Mouse (Mus musculus) thymus, postnatal 4 days (tissue): ENCODE measurements around the gene Kmt2c.
"Not testable (repeated sequence)": the region's sequence is repeated elsewhere in the genome, so short reads cannot be mapped to it uniquely, and the experiment has no call there.

Experiments
- DNase-seq: peaks from one replicate; pipeline ENCODE4 v3.0.0; 2021

The Kmt2c gene

DNA sequence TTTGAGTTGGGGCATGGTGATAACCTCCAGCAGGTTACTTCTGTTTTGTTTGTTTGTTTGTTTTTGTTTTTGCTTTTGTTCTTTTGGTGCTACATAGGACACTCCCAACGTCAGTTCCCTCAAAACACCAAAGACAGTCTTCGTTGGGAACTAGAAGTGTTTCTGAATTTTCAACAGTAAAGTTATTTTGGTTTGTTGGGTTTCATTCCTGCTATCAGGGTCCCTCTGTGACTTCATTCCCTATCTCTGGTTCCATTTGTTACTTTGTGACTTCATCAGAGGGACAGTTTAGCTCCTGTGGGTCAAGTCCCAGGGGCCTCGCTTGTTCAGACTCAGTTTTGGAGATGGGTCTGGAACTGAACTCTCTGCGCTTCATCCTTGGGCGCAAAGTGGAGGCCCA is 17.2 kb upstream of the Kmt2c start, which contains the start of gene Cct8l1:
Gene Cct8l1 (plus strand): TSS at position 301 of the 400 bp plus-strand sequence.
- DNase-seq = no peak

DNA sequence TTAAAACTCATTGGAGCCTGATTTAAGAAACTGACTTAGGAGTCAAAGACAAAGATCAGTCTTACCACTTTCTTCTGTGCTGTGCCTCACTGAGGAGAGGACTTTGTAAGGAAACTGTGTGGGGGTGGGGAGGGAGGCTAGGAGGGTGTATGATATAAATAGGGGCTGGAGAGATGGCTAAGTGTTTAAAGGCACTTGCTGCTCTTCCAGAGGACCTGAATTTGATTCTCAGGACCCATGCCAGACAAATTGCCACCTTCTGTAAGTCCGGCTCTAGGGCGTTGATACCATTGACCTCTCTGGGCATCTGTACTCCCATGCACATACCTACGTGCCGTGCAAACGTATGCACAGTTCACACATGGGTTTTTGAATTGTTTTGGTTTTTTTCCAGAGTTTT is 7.5 kb upstream of the Kmt2c start:
- DNase-seq = no peak

DNA sequence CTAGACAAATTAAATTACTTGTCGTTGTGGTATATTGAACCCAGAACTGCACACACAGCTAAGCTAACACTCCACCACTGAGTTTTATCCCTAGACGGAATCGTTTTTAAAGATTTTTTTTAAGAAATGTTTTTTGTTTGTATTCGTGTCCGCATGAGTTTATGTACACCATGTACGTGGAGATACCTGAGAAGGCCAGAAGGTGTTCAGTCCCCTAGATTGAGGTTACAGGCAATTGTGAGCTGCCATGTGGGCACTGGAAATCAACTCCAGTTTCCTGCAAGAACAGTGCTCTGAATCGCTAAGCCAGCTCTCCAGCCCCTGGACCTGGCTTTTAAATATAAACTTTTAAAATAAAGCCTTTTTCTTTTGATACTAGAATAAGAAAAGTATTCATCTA is 2.1 kb upstream of the Kmt2c start:
- DNase-seq = no peak

DNA sequence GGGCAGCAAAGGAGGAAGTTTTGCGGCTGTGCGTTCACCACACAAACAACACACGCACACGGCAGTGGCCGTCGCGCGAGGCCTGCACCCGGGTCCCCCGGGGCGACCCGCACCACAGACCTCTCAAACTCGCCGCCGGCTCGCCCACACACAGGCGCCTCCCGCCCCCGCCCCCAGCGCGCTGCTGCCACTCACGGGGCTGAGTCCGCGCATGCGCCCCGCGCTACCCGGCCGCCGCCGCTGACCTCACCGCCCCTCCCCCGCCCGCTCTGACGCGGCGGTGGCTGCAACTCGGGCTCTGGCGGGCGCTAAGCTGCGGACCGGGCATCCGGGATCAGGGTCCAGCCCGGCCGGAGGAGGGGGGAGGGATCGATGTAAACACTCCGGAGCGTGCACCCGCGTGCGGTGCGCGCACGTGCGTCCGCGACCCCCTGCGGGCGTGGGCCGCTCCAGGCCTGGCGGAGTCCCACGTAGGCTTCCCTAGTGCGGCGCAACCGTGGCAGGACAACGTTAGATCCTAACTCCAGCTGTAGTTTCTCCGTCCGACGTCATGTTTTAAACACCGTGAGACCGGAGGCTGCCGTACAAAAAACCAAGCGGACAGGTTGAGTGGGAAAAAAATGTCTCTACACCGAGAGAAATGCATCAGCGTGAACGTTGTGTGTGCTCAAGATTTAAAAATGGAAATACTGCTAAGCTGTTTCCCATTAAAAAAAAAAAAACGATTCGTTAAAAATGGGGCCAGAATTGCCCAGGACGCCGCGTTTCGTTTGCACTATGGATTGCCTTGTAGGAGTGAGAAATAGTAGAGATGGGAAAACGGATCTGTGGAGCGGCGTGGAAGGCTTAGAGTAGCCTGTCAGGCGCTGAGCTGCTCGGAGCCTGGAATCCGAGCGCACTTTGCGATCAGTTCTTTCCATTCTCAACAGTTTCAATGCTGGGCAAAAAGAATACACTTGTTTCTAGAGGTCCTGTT is 1.1 kb upstream of the Kmt2c start:
- peak; percentile 97 for DNase-seq

DNA sequence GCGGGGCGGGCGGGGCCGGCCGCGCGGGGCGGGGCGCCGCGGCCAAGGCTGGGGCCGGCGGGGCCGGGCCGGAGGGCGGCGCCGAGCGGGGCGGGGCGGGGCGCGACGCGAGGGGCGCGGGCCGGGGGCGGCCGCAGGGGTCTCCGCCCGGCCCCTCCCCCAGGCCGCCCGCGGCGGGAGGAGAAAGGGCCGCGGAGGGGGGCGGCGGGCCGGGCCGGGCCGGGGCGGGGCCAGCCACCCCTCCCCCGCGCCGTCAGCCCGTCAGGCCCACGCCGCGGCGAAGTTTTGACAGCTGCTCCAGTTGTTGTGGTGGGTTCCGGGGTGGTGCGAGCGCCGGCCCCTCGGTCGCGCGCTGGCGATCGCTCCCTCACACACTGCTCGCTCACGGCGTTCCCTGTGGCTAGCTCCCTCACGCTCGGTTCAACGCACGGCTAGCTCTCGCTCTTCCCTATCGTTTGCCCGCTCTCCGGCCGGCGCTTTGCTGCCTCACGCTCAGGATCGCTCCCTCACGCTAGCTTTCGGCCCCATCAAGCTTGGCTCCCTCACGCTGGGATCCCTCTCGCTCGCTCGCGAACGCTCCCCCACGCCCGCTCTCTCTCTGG is 339 bp upstream of the Kmt2c start:
- DNase-seq = peak; percentile 85

DNA sequence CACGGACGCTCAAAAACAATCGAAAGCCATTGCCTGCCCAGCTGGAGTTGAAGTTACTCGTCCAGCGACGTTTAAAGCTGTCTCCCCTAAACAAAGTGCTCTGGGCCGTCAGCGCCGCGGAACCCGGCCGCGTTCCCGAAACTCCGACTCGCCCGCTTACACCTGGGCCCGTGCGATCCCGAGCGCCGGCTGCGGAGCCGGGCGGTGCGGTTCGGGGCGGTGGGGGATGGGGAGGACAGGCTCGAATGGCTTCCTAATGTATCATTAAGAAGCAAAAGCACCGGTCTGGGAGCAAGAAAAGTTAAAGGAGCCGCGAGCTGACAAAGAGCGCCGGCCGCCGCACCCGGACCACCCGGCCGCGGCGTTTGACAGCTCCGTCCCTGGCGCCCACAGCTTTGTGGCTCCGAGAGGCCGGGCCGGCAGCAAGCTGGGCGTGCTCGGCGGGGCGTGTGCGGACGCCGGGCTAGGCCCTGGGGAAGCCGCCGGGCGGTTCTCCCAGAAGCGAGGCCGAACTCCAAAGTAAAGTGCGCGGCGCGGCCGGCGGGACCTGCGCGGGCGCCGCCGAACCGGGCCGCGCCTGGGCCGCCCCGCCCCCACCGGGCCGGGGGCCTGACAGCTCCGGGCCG is 750 bp downstream of the Kmt2c start:
- DNase-seq = peak; percentile 70

DNA sequence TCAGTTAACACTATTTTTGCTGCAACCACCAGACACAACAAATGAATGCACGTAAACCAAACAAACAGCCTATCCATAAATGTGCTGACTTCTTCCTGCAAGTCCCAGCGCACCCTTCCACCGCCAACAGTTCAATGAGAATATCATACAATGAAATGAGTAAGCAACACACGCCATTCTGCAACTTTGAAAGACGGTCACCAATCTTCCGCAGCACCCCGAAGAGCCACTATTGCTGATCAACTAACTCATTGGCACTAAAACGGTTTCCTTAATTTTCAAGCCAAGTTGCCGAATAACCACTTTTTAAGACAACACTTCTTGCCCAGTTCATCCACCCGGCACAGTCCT is 1.2 kb downstream of the Kmt2c start:
- DNase-seq = peak; percentile 42

DNA sequence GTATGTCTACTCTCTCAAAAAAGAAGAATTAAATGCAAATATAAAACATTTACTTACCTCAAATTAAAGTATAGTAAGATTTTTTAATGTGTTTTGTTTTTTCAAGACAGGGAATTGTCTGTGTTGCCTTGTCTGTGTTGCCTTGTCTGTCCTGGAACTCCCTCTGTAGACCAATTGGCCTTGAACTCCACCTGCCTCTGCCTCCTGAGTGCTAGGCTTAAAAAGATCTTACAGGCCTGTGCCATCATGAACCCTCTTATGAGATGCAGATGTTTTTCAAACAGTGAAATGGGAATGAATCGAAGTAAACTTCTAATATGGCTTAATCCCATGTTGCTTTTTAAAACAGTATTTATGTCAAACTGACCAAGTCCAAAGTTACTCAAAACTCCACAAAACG is 1.9 kb downstream of the Kmt2c start:
- DNase-seq = no peak

DNA sequence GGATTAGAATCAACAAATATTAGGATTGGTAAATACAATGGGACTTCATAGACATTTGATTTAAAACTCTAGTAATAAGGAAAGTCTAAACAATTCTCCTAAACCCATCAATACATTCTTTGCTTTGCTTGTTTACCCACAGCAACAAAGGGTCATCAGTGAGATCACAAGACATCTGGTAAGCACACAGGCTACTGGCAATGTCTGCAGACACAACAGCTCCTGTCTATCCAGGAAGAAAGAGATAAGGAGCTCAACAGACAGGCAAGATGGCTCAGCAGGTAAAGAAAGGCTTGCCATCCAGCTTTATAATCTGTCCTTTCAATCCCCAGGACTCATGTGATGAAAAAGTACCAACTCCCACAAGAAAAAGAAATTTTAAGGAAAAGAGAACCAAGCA is 19.7 kb downstream of the Kmt2c start:
- DNase-seq = no peak

DNA sequence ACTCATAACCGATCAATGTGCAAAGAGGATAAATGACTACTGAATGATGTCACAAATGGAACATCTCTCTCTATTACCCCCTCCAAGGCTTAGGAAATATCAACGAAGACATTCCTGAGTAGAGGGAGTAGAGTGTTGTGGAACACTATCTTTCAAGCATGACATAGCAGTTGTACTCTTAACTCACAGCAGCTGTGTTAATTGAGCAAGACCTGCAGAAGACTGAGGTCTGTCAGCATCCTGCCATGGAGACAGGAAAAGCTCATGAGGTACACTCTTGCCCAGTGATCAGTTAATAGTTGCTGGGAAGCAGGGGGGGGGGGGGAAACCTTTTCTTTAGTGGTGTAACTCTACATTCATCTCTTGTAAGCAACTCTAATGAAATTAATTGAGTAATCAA is 22.8 kb downstream of the Kmt2c start:
- no peak for DNase-seq

DNA sequence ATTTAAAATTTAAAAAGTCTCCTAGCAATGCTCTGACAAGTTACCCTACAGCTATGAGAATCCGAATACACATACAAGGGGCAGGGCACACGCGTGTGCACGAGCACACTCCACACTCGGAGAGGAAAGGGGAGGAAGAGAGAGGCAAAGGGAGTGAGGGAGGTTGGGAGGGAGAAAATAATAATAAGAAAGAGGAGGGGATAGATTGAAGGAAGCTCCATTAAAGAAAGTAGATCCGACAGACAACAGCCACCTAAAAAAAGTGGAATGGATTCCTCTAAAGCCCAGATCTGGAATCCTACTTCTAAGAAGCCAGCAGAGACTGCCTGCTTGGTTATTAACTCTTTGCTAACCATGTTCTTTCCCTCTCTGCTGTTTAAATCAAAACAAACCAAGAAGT is 26.5 kb downstream of the Kmt2c start:
- DNase-seq = no peak

DNA sequence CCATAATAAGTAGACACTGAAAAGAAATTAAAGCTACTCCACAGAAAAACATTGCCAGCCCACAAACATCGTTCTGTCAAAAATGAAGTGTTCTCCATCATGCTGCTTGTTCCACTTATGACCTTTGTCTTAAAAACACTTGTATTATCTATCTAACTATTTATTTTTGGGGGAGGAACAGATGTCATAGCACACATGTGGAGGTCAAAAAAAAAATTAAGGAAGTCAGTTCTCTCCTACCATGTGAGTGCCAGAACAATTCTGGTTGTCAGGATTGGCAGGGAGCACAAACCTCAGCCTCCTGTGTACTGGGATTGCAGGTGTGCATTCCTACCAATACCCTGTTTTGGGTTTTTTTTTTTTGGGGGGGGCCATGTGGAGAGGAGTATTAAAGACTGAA is 36.6 kb downstream of the Kmt2c start:
- no peak for DNase-seq

DNA sequence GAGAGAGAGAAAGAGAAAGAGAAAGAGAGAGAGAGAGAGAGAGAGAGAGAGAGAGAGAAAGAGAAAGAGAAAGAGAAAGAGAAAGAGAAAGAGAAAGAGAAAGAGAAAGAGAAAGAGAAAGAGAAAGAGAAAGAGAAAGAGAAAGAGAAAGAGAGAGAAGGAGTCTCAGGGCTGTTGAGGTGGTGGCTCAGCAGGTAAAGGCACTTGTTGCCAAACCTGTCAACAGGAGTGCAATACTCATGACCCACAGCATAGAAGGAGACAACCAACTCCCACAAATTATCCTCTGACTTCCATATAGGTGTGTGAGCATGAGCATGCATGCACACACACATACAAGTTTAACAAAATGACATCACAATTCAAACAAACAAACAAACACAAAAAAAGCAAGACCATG is 43.2 kb downstream of the Kmt2c start:
- DNase-seq = not testable (repeated sequence)

DNA sequence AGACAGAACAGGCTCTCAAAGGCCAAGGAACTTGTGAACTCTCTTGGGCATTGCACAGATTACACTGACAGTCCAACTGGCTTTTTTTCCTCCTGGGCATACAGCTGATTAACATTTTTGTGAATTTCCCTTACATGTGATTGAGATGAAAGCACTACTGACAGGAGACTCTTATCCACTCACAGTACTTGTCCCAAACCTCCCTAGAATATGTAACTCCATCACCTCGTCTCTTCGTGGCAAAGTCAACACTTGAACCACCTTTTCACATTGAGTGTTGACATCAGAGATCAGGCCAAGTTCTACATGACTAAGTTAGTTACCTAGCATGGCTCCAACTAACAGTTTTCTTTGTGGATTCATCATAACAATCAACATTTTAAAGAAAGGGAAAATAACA is 45.9 kb downstream of the Kmt2c start:
- DNase-seq = no peak

DNA sequence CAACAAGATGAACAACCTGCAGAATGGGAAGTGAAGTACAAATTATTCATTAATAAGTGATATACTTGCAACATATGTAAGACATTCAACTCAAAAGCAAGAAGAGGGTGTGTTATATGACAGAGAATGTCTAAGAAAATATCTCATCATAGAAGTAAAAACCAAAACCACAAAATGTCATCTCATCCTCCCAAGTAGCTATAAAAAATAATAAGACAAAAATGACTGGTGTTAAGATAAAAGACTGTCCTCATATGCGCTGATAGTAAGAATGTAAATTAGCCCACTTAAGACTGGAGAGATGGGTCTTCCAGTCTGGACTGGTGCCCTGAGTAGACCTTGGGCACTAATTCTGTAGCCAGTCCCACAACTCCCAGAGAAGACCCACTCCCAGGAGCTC is 61.1 kb downstream of the Kmt2c start:
- no peak for DNase-seq

DNA sequence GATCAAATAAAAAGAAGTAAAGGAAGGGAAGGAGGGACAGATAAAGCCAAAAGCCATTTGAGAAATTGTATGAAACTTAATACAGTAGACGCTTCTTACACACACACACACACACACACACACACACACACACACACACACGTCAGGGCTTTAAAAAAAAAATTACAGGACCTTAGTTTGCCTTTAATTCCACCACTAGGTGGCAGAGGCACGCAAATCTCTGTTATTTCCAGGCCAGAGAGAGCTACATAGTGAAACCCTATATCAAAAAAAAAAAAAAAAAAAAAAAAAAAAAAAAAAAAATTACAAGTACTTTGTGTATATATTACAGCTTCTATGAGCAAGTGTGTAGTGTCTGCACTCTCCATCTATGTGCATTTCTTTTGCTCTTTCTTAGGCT is 62.5 kb downstream of the Kmt2c start:
- DNase-seq = peak; percentile 61

DNA sequence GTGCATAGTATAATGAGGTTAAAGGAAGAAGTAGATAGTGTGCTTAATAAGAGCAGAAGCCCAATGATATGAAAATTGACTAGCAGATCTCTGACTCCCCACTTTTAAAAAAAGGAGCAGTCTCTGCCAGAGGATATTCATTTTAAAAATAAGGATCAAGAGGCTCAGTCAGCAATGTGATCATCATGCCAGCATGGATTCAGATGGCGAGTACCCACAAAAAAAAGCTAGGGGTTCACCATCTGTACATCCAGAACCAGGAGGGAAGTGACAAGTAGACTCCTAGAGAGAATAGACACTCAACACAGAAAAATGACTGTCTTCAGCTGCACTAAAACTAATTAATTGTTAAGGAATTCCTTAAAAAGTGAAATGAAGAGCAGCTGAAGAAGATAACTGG is 76.0 kb downstream of the Kmt2c start:
- DNase-seq = no peak

DNA sequence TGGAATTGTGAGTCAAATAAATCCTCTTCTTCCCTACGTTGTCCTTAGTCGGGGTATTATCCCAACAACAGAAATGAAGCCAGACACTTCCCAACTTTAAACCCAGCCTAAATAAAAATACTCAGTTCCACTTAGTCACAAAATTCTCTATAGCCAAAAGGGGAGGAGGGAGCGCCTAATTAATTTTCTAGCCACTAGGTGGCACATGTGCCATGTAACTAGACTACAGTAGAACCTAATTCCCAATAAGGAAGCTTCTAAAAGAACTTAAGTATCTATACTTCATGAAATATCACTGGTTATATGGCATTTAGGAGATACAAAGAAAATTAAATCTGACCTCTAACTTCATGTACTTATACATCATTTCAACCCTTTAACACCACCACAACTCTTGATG is 78.0 kb downstream of the Kmt2c start:
- DNase-seq = peak; percentile 68

DNA sequence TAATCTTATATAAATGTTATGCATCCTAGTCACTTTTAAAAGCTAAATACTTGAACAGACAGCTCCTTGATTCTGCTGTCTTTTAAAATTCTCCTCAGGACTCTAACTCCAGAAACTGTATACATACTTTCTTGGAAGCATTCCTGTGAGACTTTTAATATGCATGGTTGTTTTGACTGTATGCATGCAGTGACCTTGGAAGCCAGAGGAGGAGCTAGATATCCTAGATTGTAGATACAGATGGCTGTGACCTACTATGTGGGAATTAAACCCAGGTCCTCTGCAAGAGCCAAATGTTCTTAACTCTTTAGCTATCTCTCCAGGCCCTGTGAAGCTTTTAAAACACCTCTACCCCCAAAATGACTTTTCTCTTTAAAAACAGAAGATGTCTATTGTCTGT is 83.2 kb downstream of the Kmt2c start:
- no peak for DNase-seq

DNA sequence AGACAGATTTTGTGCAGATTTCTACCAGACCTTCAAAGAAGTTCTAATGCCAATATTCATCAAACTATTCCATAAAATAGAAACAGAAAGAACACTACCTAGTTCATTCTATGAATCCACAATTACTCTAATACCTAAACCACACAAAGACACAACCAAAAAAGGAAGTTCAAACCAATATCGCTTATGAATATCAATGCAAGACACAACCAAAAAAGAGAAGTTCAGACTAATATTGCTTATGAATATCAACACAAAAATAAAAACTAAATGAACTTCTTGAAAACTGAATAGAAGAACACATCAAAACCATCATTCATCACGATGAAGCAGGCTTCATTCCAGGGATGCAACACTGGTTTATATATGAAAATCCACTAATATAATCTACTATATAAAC is 101.9 kb downstream of the Kmt2c start:
- no peak for DNase-seq

DNA sequence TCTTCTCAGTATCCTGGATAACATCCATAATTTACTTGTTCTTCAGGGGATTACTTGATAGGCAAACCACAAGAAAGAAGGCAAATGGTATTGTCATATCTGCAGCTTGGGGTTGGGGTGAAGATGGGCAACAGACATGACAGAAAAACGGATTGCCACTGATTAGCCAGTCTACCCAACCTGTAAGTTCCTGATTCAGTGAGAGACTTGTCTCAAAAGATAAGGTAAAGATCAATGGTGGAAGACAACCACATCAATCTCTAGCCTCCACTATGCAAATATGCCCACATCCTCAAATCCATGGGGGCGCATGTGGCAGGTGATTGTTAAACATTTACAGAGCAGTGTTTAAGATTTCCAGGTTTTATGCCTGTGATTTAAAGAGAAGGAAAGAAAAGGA is 105.9 kb downstream of the Kmt2c start:
- DNase-seq = no peak

DNA sequence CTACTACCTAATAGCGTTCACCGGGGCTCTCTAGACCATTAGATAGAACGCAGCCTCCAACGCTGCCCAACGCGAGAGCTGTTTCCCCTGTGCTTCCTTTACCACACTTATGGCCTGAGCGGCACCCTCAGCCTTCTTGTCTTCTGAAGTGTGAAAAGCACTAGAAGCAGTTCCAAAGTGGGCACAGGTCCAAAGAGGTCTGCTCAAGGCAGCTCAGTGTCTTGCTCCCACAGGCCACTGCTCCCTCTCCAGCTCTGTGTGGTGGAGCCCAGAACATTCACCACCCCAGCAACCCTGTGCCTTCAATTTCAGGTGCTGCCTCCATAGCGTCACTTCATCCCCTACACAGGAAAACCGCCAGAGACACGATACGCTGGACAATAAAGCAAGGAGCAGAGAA is 115.0 kb downstream of the Kmt2c start:
- no peak for DNase-seq

DNA sequence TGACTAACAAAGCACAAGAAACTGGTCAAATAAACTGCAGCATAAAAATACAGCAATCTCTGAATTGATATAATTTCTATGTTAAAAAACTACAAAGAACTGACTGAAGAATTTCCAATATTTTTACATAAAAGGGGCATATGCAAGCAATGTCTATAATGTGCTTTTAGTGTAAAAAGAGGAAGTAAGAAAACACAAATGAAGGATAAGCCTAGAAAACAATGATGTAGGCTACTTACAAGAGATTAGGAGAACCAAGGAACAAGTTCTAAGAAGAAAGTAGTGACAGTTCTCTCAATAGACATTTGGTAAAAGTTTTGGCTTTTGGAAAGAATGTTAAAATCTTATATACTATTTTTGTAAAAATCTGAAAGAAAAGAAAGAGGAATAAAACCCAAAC is 119.4 kb downstream of the Kmt2c start:
- DNase-seq = no peak

DNA sequence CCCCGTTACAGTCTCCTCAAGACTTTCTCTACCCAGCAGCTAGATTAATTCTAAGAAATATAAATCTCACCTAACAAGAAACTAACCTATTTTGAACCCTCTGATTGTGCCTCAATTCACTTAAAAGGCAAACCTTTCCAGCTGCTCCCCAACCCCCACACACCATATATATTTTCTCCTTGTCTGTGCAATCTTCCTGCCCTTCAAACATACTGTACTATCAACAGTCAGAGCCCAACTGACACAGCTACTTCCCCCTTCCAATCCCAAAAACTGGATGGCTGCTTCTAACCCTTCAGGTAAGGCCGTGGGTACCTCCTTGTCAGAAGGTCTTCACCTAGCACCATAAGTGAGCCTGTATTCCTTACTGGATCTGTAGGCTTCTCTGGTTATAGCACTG is 130.2 kb downstream of the Kmt2c start:
- DNase-seq = no peak
